Mouse (Mus musculus) embryonic fibroblast, embryonic 13.5 days (primary cell): ENCODE measurements around the gene Inpp5a.

ENCODE experiments used
- CTCF ChIP-seq: IDR thresholded peaks from 2 replicates; pipeline ENCODE4 v1.5.1; 2011; ENCODE audit warnings: mild to moderate bottlenecking, control low read depth, low read length, moderate library complexity, borderline replicate concordance; ENCODE audit not compliant: insufficient read depth
- POLR2A ChIP-seq: IDR thresholded peaks from 2 replicates; pipeline ENCODE4 v1.6.1; 2011; ENCODE audit warnings: low read depth, mild to moderate bottlenecking, control low read depth, low read length, moderate library complexity

DNA sequence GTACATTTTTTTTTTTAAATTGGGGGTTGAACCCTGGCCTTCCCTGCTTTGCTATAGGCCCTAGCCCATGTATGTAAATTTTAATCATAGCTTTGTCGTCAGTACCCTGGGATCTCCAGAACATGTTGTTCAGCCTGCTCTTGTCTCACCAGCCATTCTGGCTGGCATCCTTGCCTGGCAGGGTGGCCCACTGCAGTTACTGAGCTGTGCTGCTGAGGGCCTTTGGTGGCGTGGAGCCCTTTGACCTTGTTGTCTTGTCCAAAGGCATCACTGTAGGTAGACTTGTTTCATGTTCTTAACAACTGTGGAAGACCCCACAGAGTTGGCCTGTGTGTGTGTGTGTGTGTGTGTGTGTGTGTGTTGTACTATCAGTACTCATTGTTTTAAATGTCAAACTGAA is 3.2 kb downstream of the Inpp5a start:
- TF ChIP-seq POLR2A (no peak), CTCF (no peak)
